Mouse (Mus musculus) stomach, postnatal 0 days (tissue): ENCODE measurements at regions not wholly inside any gene's neighbourhood (a gene's known extent, or its start where the extent isn't known, plus 50 kb on each side); places are given as distances from the start of the nearest gene placed in this dataset.

Experiments
- CTCF ChIP-seq: IDR thresholded peaks from 2 replicates; pipeline ENCODE4 v1.5.1; 2016; ENCODE audit warnings: antibody characterized with exemption, low read depth, mild to moderate bottlenecking, moderate library complexity
- EP300 ChIP-seq: optimal IDR thresholded peaks from 2 replicates; pipeline ENCODE3; 2016; ENCODE audit warnings: antibody characterized with exemption

- TF ChIP-seq CTCF (no peak), EP300 (no peak)
These were observed 286.6 kb downstream of the Lnpk start for GRCm38 (mm10) chr2:74292641-74293040.
